Comparison of ENCODE assay signal across 29 mouse cellular contexts in genomic region chr13:119722447-119722846, GRCm38 (mm10). TPM values are rescaled to one million over a fixed set of nuclear protein-coding genes. Genes with fewer than 3 reads are reported as not detected.
DNase-seq lines count a peak whose midpoint lies in the region; ATAC-seq and TF ChIP-seq lines count a peak whose summit lies in the region.
"Had no signal": no experiment of that assay in that cellular context is flagged by ENCODE, and none has a peak within 500 bp of the region (broad histone marks: within the 10 kb centered on the region; RNA-seq: fewer than 3 reads in every experiment).

No protein-coding gene starts in this region.

- no peak overlapping the region for H3K4me3 ChIP-seq in intestine, postnatal 0 days (ENCODE audit: low read depth, low read length)
- no peak overlapping the region for H3K4me3 ChIP-seq in intestine, embryonic 16.5 days (ENCODE audit: low read length)
- no peak overlapping the region for H3K4me3 ChIP-seq in C2C12 (ENCODE audit: insufficient read depth, poor library complexity, severe bottlenecking)
- no peak overlapping the region for H3K4me3 ChIP-seq in embryonic fibroblast, embryonic 13.5 days (ENCODE audit: insufficient read depth, low read length)
- H3K4me3 ChIP-seq: embryonic facial prominence, embryonic 13.5 days; heart, adult 2 months; heart, embryonic 10.5 days; heart, embryonic 13.5 days had no signal

- 66% methylated on average over 3 of the region's 3 CpGs for WGBS in intestine, postnatal 0 days
- WGBS in intestine, embryonic 16.5 days: 74% methylated on average over 3 of the region's 3 CpGs

- H3K9me3 ChIP-seq in intestine, postnatal 0 days (ENCODE audit: control insufficient read depth): no peaks in the 10 kb centered on the region
- no peaks in the 10 kb centered on the region for H3K9me3 ChIP-seq in intestine, embryonic 16.5 days (ENCODE audit: control insufficient read depth, low read length)
- H3K9me3 ChIP-seq: embryonic facial prominence, embryonic 13.5 days; G1E; heart, embryonic 10.5 days; heart, embryonic 13.5 days had no signal

- H3K9ac ChIP-seq in intestine, postnatal 0 days (ENCODE audit: low read depth, low read length): no peak overlapping the region
- H3K9ac ChIP-seq in intestine, embryonic 16.5 days (ENCODE audit: low read depth, low read length): no peak overlapping the region
- H3K9ac ChIP-seq: embryonic facial prominence, embryonic 13.5 days; forebrain, postnatal 0 days; heart, embryonic 13.5 days; hindbrain, embryonic 14.5 days had no signal

- H3K36me3 ChIP-seq in intestine, postnatal 0 days (ENCODE audit: control insufficient read depth, insufficient read depth): no peaks in the 10 kb centered on the region
- no peaks in the 10 kb centered on the region for H3K36me3 ChIP-seq in intestine, embryonic 16.5 days (ENCODE audit: control insufficient read depth, insufficient read depth, low read length)
- H3K36me3 ChIP-seq in C2C12 (ENCODE audit: control insufficient read depth, insufficient read depth): no peaks in the 10 kb centered on the region
- H3K36me3 ChIP-seq: embryonic facial prominence, embryonic 13.5 days; G1E; heart, embryonic 10.5 days; heart, embryonic 13.5 days had no signal

- no peaks in the 10 kb centered on the region for H3K79me3 ChIP-seq in C2C12 (ENCODE audit: low read depth)

- no peak for TF ChIP-seq CTCF in intestine, postnatal 0 days (IDR thresholded peaks at IDR 0.05; ENCODE audit: low read depth)
- TF ChIP-seq CTCF in C2C12 (IDR thresholded peaks at IDR 0.05; ENCODE audit: control insufficient read depth, insufficient read depth, insufficient read length): no peak
- TF ChIP-seq CTCF in embryonic fibroblast, embryonic 13.5 days (IDR thresholded peaks at IDR 0.05; ENCODE audit: borderline replicate concordance, insufficient read depth, low read length): no peak

- peak; percentile 71 for DNase-seq in NIH3T3 (ENCODE audit: low read depth)
- no peak for DNase-seq in kidney, adult 9 months
- DNase-seq in urinary bladder, postnatal 36 days (ENCODE audit: low spot score in 2 of 2): no peak
- no peak for DNase-seq in right cerebral cortex, postnatal 25 days
- DNase-seq: adrenal gland, postnatal 10 days; adrenal gland, postnatal 36 days; cerebellum, adult 11 months; cerebellum, adult 2 months; cerebellum, adult 9-11 months; cerebellum, postnatal 25 days; forebrain, postnatal 0 days; gastrocnemius, postnatal 10 days; gastrocnemius, postnatal 36 days; heart, adult 2 months; heart, postnatal 14 days; heart, postnatal 4 days had no signal

- no peak overlapping the region for H3ac ChIP-seq in C2C12 (ENCODE audit: control insufficient read depth, insufficient read length, low read depth)

- ATAC-seq in intestine, postnatal 0 days: peak; percentile 41; the same call in 1 of the 2 replicates
- ATAC-seq in intestine, embryonic 16.5 days: no peak
- ATAC-seq: forebrain, embryonic 14.5 days; forebrain, postnatal 0 days; hindbrain, postnatal 0 days; inflammation-experienced regulatory T-cells, adult 6 months had no signal

- H3K79me2 ChIP-seq in C2C12 (ENCODE audit: control insufficient read depth, insufficient read depth): no peaks in the 10 kb centered on the region

- H3K4me2 ChIP-seq in intestine, postnatal 0 days (replicated peaks; ENCODE audit: low read depth): no peak overlapping the region
- no peak overlapping the region for H3K4me2 ChIP-seq in intestine, embryonic 16.5 days (ENCODE audit: low read depth, low read length)
- H3K4me2 ChIP-seq: embryonic facial prominence, embryonic 13.5 days; heart, embryonic 13.5 days; hindbrain, embryonic 14.5 days had no signal

- H3K27ac ChIP-seq in intestine, postnatal 0 days (ENCODE audit: low read depth, low read length): no peak overlapping the region
- H3K27ac ChIP-seq in intestine, embryonic 16.5 days (ENCODE audit: low read length): no peak overlapping the region
- H3K27ac ChIP-seq in embryonic fibroblast, embryonic 13.5 days (ENCODE audit: insufficient read depth, low read length): peak overlapping the region; percentile 36; the same call in 1 of the 2 replicates
- H3K27ac ChIP-seq: embryonic facial prominence, embryonic 13.5 days; heart, adult 2 months; heart, embryonic 10.5 days; heart, embryonic 13.5 days; hindbrain, embryonic 14.5 days; hindbrain, postnatal 0 days had no signal

- no peak for TF ChIP-seq POLR2A in embryonic fibroblast, embryonic 13.5 days (IDR thresholded peaks at IDR 0.05; ENCODE audit: low read depth, low read length)

- no peaks in the 10 kb centered on the region for H3K4me1 ChIP-seq in intestine, postnatal 0 days (replicated peaks; ENCODE audit: control insufficient read depth, insufficient read depth, low read length)
- no peaks in the 10 kb centered on the region for H3K4me1 ChIP-seq in intestine, embryonic 16.5 days (ENCODE audit: control insufficient read depth, insufficient read depth, low read length)
- peaks cover 4% of the 10 kb centered on the region; the same call in 1 of the 2 replicates for H3K4me1 ChIP-seq in embryonic fibroblast, embryonic 13.5 days (ENCODE audit: control insufficient read depth, insufficient read depth, low read length)
- H3K4me1 ChIP-seq: embryonic facial prominence, embryonic 13.5 days; heart, embryonic 10.5 days; heart, embryonic 13.5 days had no signal

- H3K27me3 ChIP-seq in intestine, postnatal 0 days (replicated peaks; ENCODE audit: control insufficient read depth, insufficient read depth, low read length): no peaks in the 10 kb centered on the region
- H3K27me3 ChIP-seq in intestine, embryonic 16.5 days (replicated peaks; ENCODE audit: control insufficient read depth, insufficient read depth, low read length): no peaks in the 10 kb centered on the region
- no peaks in the 10 kb centered on the region for H3K27me3 ChIP-seq in C2C12 (ENCODE audit: control insufficient read depth, insufficient read depth, insufficient read length)
- H3K27me3 ChIP-seq: CH12.LX; embryonic facial prominence, embryonic 13.5 days; heart, embryonic 13.5 days had no signal

TF ChIP-seq in C2C12, 6 proteins besides CTCF, POLR2A, EP300 and RAD21:
- TF ChIP-seq FOSL1 (IDR thresholded peaks at IDR 0.05; ENCODE audit: insufficient read depth, low read length, poor library complexity, severe bottlenecking) (no peak), MAX (IDR thresholded peaks at IDR 0.05) (peak; percentile 46), CEBPB (IDR thresholded peaks at IDR 0.05; ENCODE audit: low read depth) (no peak)
TF ChIP-seq in C2C12: peak in this region for 1.

RNA-seq across cellular contexts. Expression of gene Hmgcs1, which starts 32.3 kb away (rescaled TPM):
- 54.5 and 63.0 TPM in 2 replicates for polyA plus RNA-seq in intestine, postnatal 0 days (2015; fragmentation: Nextera tagmentation; extraction: Ambion mirVana)
- polyA plus RNA-seq in intestine, embryonic 16.5 days (2015; fragmentation: Nextera tagmentation; extraction: Ambion mirVana): 247 and 266 TPM in 2 replicates
- polyA plus RNA-seq in C2C12 (2012; fragmentation: generic; extraction: Trizol): 45.6 TPM
- polyA plus RNA-seq in embryonic fibroblast, embryonic 13.5 days (2011; ENCODE audit: insufficient read length, low read depth, missing spikeins): 166 and 168 TPM in 2 replicates

RNA-seq across cellular contexts. Expression of gene Nim1k, which starts 33.2 kb away (rescaled TPM):
- polyA plus RNA-seq in intestine, postnatal 0 days (2015; fragmentation: Nextera tagmentation; extraction: Ambion mirVana): 0.48 and 0.53 TPM in 2 replicates
- polyA plus RNA-seq in intestine, embryonic 16.5 days (2015; fragmentation: Nextera tagmentation; extraction: Ambion mirVana): 0.39 and 0.48 TPM in 2 replicates
- polyA plus RNA-seq in C2C12 (2012; fragmentation: generic; extraction: Trizol): 0.11 TPM
- polyA plus RNA-seq in embryonic fibroblast, embryonic 13.5 days (2011; ENCODE audit: insufficient read length, low read depth, missing spikeins): 1.3 and 1.9 TPM in 2 replicates
